Mouse (Mus musculus) stomach, postnatal 0 days (tissue): Measurements from ENCODE around the gene Slc38a3.

Experiments
- CTCF ChIP-seq: IDR thresholded peaks from 2 replicates; pipeline ENCODE4 v1.5.1; 2016; ENCODE audit warnings: antibody characterized with exemption, low read depth, mild to moderate bottlenecking, moderate library complexity
- EP300 ChIP-seq: optimal IDR thresholded peaks from 2 replicates; pipeline ENCODE3; 2016; ENCODE audit warnings: antibody characterized with exemption

DNA sequence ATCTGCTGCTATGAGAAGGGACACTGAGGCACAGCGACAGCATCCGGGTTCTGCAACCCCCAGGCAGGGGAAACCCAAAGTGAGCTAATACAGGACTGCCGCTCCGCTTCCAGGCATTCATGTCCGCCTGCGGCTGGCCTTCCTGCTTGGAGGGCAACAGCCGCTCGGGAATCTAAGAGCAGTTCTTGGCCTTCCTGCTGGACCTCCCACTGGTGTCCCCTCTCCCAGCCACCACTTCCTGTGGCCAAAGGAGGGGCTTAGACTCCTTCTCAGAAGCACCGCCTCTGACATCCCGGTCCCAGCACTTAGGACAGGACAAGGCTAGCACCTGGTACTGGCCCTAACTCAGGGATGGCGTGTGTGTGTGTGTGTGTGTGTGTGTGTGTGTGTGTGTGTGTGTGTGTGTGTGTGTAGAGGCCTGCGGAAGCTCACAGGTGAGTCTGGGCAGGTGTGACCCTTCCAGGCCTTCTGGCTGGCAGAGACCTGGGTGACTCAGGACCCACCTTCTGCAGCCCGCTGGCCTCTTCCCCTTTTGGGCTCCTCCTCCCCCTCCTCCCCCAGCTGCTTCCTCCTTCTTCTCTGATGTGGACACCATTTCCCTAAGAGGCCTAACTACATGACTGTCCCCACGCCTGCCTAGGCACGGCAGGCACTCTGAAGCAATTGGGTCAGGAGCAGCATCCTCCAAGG is 40.5 kb downstream of the Slc38a3 start:
- no peak for TF ChIP-seq CTCF
- TF ChIP-seq EP300: no peak
